Mouse (Mus musculus) layer of hippocampus, adult 11-12 months (tissue): Measurements from ENCODE around the gene Fcgr1.
"Not testable (repeated sequence)": the region's sequence is repeated elsewhere in the genome, so short reads cannot be mapped to it uniquely, and the experiment has no call there.

Source experiments
- DNase-seq: peaks from one replicate; pipeline ENCODE4 v3.0.0; 2022; ENCODE audit warnings: low spot score

Gene Fcgr1

DNA sequence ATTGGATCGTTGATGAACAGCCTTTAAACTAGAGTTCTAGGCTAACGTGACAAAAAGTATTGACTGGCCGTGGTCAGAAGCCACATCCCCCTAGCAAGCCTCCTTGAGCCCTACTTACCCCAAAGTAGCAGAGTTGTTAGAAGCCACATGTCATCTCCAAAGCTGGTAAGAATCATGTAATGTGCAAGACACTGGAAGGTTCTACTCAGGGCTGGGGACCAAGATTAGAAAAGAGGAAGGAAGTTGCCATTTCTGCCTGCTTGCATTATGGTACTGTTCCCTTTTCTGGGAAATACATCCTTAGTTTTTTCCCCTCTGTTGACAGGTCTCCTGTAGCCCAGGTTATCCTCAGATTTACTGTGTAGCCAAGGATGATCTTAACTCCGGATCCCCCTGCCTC, at the start of gene Fcgr1:
Fcgr1 (minus strand) TSS at position 183 of the 400 bp plus-strand sequence.
- no peak for DNase-seq

GRCm38 (mm10) chr3:96342652-96343051, 48.9 kb upstream of the Fcgr1 start:
- DNase-seq: not testable (repeated sequence)

- not testable (repeated sequence) for DNase-seq
These were observed 48.3 kb upstream of the Fcgr1 start for GRCm38 (mm10) chr3:96342100-96342499.

- no peak for DNase-seq
These were observed 47.0 kb upstream of the Fcgr1 start for GRCm38 (mm10) chr3:96340611-96341312.

DNA sequence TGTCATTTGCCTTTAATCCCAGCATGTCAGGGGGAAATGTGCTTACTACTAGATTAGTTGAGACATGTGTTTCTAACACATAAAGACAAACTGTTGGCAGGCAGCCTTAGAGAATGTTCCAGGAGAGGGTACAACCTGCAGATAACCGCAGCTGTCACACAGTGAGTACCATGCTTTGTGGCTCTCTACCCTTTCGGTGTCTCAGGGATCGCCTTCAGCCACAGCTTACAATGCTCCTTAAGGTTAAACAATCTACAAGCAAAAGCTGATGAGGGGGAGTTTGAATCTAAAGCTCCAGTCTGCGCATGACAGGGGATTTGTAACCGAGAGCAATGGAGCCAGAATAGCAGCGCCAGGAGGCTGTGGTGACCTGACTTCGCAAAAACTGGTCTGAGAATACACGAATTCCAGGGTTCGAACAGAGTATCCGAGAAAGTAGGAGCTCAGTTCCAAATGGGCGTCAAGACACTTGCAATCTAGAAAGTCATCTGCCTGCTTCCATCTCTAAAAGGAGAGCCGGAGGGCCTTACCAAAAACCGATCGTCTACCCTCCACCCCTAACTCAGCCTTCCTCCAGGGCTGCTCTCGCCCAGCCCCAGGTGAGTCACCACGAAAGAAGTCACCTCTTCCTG, 45.2 kb upstream of the Fcgr1 start:
- DNase-seq: no peak

DNA sequence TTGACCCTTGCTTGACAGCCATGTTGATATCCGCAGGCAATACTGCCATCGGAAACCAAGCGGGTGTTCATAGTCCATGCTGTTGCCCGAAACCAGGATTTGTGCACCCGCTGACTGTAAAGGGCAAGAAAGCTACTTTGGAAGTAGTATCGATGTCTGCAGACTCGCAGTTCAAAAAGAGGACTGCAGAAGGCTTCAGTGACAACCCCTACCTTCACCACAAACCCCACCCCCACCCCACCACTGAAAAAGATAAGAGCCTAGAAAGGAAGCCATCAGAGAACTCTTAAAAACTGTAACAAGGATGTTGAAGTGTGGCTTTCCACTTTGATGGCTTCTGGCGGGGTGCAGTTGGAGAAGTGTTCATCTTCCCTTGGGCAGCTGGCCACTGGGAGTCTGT, 44.3 kb upstream of the Fcgr1 start:
- DNase-seq: no peak

- no peak for DNase-seq
These were observed 43.5 kb upstream of the Fcgr1 start for GRCm38 (mm10) chr3:96337269-96337668.

DNA sequence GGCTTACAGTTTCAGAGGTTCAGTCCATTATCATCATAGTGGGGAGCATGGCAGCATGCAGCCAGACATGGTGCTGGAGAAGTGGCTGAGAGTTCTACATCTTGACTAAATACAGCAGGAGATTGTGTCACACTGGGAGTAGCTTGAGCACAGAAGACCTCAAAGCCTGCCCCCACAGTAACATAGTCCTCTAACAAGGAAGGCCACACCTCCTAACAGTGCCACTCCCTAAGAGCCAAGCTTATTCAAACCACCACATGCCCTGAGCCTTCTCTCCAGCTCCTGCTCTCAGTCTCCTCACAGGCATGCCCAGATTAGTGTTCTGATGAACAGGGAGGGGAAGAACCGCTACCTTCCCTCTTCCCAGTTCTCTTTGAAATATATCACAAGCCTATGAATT, 42.9 kb upstream of the Fcgr1 start:
- no peak for DNase-seq

- DNase-seq: no peak
These were observed 41.8 kb upstream of the Fcgr1 start for GRCm38 (mm10) chr3:96335591-96335990.

- DNase-seq: no peak
These were observed 41.4 kb upstream of the Fcgr1 start for GRCm38 (mm10) chr3:96335163-96335550.

DNA sequence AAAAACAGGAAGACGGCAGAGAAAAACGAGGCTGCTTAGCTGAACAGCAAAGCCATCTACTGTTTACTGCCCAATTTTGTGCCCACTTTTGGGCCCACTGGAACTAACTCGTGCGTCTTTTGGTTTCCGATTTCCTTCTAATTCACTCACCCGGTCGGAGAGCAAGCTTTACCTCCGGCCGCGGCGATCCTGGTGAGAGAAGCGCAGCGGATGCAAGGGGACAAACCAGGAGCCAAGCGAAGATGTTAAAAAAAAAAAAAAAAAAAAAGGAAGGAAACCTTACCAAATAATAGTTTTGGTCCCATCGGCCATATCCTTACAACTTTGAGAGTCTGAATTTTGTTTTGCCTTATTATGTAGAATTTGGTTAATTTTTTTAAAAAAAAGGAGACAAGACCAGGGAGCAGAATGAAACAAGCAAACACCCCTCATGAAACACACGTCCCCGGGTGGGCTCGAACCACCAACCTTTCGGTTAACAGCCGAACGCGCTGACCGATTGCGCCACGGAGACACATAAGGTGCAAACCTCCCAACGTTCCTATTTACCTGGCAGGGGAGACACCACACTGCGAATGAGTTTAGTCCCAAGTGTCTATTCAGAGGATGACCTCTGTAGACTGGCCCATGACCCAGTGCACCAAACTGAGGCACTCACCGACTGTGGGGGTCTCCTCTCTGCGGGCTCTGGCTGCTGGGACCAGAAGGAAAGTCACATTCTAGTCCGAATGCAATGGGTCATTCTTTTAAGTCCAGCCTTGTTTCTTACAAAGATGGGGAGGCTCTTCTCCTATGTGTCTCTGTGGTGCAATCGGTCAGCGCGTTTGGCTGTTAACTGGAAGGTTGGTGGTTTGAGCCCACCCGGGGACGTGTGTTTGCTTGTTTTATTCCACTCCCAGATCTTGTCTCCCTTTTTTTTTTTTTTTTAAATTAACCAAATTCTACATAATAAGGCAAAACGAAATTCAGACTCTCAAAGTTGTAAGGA, 40.7 kb upstream of the Fcgr1 start:
- DNase-seq: no peak

GRCm38 (mm10) chr3:96333396-96334174, 39.8 kb upstream of the Fcgr1 start:
- no peak for DNase-seq

GRCm38 (mm10) chr3:96332631-96333395, 39.0 kb upstream of the Fcgr1 start:
- no peak for DNase-seq

DNA sequence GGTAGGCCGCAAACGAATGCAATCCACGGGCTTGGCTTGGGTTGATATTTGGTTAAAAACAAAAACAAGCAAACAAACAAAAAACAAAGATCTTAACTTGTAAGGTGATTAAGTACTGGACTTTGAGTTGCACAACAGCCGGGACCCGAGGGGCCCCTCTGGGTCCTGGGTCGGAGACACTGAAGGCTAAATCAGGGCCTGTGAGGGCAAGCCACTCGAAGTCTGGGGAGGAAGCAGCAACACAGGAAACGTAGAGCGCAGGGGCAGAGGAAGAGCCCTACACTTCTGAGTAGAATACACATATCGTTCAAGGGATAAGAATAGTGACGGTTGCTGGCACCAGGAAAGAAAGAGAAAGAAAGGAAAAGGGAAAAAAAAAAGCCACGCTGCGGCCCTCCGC, 38.2 kb upstream of the Fcgr1 start:
- DNase-seq: no peak

DNA sequence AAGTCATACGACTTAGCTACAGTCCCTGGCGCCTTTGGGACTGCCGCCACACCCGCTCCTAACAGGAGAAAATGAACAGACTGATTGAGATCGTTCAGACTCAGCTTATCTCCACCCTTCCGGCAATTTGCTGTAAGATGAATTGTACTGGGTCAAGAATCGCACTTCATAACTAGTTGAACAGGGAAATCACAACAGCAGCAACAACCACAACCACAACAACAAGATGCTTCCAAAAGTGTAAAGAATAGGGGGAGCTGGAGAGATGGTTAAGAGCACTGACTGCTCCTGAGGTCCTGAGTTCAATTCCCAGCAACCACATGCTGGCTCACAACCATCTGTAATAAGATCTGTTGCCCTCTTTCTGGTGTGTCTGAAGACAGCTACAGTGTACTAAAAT, 37.7 kb upstream of the Fcgr1 start:
- no peak for DNase-seq

GRCm38 (mm10) chr3:96330603-96331002, 36.8 kb upstream of the Fcgr1 start:
- no peak for DNase-seq

- no peak for DNase-seq
These were observed 36.4 kb upstream of the Fcgr1 start for GRCm38 (mm10) chr3:96330181-96330580.

- no peak for DNase-seq
These were observed 35.1 kb upstream of the Fcgr1 start for GRCm38 (mm10) chr3:96328730-96329387.

- DNase-seq: not testable (repeated sequence)
These were observed 34.4 kb upstream of the Fcgr1 start for GRCm38 (mm10) chr3:96328060-96328729.

DNA sequence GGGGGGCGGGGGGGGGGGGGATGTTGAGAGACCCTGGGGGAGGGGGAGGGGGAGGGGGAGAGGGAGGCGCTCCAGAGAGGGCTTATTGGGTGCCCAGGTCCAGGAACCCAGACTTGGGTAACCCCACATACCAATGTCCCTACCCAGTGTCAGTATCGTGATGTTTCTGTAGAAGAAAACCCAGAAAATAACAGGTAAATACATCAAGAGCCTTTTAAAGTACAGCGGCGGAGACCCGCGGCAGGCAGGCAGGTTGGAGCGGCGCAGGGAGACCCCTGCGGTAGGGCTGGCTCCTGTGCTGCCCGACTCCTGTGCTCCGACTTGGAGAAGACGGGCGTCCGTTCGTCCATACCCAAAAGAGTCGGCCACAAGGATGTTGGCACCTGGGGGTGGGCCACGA, 33.9 kb upstream of the Fcgr1 start:
- no peak for DNase-seq
